Mouse (Mus musculus): ENCODE results near the gene Kcnj4.
"Not testable (repeated sequence)": the region's sequence is repeated elsewhere in the genome, so short reads cannot be mapped to it uniquely, and the experiment has no call there.

Kcnj4 gene

DNA sequence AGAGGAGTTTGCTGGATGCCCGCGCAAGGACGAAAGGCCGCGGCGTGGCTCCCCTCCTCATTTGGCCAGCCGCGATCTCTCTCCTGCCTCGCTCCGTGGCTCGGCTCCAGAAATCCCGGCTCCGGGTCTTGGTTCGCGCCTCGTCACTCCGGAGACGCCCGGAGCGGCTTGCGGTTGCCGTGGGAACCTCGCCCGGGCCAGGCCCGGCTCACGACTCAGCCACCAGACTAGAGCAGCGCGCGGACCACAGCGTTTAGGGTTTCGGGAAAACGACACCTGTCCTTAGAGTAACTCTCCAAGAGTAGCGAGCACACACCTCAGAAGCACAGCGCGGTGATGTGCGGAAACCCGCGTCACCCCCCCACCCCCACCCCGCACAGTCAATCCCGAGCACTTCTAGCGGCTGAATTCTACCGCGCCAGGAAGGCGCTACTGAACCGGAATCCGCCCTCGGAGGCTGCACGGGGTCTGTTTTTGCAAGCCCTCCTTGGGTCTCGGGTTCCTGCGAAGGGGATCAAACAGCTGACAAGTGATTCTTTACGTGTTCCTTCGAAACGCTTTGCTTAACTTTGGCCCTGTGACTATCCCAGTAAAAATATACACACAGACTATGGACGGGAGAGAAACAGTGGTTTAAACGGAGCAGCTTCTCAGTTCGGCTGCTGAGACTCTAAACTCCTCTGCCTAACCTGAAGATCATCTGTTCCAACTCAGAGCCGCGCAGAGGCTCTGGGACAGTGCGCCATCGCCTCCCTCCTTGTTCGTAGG, 6.7 kb upstream of the Kcnj4 start:
- peak; percentile 92 for DNase-seq

DNA sequence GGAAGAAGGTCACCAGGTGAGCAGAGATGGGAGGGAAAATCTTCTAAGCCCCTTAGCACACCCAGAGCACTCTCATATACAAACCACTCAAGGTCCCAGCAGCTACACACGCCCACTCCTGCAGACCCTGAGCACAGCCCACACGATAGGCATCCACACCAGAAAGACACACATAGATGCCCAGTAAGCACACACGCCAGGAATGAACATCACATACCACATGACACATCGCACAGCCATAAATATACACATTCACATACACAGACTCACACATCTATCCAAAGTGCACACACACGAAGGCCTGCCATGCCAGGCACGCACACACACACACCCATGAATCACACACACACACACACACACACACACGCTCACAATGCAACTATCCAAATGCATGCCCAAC, 5.4 kb upstream of the Kcnj4 start:
- DNase-seq: no peak

DNA sequence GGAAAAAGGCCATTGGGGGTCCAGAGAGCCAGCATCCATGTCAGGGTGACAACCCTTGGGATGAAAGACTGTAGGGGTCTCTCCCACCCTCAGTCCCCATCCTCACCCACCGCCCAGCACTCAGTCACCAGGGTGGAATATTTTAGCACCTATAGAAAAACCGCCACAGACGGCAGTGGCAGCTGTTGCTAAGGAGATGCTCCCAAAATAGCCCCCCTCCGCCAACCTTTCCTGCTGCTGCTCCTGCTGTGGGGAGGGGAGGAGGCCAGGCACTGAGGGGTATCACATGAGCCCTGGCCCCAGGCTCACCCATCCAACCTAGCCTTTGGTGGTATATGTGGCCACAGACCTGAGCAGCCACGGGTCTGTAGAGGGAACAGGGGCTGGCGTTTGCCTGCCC, 5.0 kb upstream of the Kcnj4 start:
- no peak for DNase-seq

DNA sequence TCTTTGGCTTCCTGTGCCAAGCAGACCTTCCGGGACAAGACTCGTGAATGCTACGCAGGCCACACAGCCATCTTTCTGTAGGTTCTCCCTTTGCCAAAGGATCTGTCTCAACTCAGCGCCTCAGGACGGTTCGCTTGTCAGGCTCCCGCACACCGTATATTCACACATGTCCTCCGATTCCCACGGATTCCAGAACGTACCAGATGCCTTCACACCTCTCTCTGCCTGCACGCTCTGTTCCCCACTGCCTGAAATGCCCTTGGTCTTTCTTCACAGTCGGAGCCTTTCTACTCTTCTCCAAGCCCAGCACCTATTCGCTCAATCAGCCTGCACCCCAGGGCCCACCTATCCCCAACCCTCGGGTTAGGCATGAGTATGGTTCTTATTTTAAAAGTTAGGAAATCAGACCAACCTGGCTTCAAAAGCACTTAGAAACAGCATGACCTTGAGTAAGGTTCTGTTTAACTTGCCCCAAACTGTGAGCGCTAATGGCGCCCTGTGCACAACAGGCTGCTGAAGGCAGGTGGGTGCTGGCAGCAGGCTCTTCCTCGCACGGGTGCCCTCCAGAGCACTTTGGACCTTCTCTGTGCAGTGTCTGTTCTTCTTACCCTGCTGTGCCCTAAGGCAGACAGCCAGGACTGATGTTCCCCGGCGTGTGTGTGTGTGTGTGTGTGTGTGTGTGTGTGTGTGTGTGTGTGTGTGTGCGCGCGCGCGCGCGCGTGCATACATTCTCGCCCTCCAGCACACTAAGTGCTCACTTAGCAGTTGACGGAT, 2.2 kb upstream of the Kcnj4 start:
- DNase-seq: no peak

DNA sequence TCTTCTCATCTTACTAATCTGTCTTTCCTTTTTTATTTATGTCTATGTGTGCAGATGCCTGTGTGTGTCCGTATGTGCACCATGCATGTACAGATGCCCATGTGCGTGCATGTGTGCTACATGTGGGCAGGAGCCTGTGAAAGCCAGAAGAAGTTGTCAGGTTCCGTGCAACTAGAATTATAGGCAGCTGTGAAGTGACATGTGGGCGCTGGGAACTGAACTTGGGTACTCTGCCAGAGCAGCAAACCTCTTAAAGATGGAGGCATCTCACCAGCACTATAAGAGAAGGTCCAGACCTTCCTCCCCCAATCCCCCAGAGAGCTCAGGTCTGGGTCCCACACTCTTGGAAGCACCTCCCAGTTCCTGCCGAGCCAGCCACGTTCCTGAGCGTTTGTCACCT, 1.4 kb upstream of the Kcnj4 start:
- DNase-seq: no peak

DNA sequence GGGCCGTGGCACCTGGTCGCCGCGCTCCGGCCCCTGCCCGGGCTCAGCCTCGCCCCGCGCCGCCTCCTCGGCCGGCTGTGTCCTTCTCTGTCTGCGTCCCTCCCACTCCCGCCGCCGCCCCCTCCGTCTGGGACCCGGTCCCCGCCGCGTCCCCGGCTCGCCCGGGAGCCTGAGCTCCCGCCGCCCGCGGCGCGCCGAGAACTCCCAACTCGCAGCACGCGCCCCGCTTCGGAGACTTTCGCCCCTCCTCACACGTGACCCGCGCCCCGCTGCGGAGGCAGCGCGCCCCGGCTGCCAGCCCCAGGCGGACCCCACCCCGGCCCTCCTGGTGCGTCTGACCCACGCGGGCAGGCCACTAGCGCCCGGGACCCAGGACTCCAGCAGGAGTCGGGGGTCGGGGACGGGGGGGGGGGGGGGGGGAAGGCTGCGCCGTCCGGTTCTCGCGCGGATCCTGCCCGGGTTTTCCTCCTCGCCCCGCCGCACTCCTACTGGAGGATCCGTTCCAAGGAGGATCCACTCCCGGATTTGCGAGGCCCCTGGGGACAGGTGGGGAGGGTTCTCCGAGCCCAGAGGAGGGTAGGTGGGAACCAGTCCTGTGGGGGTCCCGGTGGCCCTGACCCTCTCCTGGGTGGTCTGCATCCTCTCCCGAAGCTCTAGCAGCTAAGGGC, 709 bp upstream of the Kcnj4 start:
- peak; percentile 86 for DNase-seq

DNA sequence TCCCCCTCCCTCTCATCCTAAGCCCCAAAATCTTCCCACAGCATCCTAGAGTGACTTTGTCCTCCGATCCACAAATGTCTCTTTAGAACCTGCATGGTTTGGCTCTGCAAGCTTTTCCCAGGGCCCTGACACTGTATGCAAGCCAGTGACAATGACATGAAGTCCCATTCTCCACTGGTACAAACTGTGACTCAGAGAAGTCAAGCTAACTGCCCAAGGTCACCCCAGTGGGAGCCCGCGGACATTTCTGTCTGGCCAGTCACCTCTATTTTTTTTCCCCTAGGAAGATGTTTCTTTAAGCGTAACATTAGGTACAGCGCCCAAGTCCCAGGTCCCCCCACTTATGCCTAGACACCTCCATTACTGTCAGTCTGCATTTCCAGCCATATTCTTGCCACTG, 1.6 kb downstream of the Kcnj4 start:
- no peak for DNase-seq

DNA sequence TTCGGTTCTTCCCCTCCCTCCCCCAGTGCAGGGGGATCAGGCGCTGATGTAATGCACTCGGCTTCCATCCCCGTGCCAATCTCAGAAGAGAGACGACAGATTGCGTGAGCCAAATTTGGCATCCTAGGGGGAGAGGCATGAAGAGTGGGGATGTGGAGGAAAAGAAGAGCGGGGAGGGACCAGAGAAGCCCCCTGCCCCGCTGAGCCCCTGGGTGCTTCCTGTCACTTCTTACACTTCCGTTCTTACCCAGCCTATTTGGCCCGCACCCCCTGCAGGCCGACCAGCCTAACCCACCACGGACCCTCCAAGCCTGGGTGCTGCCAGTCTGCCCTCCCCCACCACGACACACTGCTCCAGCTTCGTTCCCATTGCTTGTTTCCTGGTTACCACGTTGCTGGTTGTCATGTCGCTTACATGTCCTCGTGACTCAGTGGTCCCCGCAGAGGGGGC, 2.1 kb downstream of the Kcnj4 start:
- DNase-seq: no peak

DNA sequence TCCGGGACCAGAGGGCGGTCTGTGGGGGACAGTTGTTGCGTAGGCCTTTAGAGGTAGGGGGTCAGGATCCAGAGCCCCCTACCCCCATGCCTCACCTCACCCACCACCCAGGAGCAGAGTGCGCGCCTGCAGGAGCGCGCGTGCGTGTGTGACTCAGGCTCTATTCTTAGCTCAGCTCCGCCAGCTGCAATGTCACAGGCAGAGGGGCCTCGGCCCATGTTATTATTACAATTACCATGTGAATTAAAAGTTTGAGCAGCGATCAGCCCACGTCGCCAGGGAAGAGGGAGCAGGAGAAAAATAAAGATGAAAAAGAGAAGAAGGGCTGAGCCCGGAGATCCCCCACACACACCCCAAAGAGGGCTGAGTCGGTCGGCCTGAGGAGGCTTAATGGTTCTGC, 4.9 kb downstream of the Kcnj4 start:
- no peak for DNase-seq

DNA sequence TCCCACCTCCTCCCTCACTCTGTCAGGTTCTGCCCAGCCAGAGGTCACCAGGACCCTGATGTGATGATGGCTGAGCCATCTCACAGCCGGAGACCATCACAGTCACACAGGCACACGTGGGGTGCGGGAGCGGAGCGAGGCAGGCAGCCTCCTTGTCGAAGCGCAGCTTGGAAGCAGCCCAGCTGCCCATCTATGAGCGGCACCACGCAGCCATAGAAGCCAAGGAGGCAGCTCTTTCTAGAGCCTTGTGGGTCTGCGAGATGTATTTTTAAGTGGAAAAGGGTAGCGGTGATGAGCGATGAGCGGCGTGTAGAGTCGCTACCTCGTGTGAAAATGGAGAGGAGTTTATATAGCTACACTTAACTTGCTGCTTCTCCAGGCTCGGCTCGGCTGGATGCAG, 11.5 kb downstream of the Kcnj4 start:
- no peak for DNase-seq

DNA sequence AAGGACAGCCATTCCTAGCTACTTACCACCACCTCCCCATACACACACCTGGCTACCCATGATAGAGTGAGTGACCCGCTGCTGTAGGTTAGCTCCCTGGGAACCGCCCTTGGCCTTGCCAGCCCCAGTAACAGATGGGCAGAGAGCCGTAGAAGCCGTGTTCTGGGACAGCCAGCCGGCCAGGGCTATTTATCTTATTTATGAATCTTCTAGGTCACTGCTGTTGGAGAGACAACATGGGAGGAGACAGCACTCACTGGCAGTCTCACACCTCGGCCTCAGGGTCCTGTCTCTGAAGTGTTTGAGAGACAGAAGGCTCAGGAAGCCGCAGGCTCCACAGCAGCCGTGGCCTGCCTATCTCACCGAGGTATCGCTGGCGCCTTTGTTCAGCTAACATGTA, 15.6 kb downstream of the Kcnj4 start:
- DNase-seq: peak; percentile 59

DNA sequence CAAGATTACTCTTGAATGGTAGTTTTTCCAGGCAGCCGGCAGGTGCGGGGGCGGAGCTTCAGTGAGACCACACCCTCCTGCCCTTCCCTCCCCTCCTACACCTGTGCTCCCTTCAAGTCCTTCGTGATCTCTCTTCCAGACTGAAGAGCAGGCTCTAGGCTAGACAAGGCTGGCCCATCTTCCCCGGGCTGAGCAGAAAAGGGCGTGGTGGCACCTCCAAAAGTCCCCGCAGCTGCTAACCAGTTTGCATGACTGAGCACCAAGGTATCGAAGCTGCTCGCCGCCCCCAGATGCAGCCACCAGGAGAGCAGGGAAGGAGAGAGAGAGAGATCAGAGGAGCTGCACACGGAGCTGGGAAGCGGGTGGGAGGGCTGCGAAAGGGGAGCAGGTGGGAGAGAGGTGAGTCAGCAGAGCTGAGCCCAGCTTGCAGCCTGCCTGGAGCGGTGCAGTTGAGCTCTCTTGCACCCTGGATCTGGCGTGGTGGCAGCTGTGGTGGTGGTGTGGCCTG, 23.8 kb downstream of the Kcnj4 start:
- peak; percentile 27 for DNase-seq

DNA sequence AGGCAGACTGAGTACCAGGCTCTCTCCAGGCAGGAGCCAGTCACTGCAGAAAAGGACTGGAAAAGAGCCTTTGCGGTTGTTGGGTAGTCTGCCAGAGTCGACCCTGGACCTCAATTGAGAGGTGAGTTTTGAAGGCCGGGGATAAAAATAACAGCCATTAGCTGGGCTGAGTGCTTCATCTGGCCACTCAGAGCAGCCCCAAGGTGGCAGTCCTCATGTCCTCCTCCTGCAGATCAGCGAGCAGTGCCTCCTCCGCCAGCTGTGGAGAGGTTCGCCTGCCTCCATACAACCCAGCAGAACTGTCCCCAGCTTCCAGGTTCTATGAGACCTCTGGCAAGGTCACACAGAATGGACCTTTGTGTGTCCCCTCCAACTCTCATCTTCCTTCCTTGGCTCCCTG, 27.8 kb downstream of the Kcnj4 start:
- DNase-seq: peak; percentile 42

DNA sequence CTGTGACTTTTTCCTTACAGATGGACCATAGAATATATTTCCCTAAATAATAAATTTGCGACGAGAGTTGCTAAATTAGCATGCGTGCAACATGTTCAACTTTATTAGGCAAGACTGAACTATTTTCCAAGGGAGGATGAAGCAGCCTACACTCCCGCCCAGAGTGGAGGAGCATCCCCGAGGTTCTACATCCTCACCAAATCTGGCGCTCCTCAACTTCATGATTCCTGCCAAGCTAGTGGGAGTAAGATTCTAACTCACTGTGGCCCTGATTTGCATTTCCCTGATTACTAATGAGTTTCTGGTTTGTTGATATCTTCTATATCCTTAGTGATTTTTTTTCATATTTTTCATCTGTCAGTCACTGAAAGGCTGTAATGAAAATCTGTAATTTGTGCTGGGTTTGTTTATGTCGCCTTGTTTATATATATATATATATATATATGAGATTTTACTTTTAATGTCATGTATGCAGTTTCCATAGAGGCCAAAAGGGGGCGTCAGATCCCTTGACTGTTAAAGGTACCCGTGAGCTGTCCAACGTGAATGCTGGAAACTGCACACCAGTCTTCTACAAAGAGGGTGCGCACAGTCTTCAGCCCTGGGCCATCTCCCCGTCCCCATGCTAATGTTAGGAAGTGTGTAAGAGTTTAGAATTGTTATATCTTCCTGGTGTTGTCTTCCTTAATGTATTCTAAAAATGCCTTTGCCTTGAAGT, 31.2 kb downstream of the Kcnj4 start:
- no peak for DNase-seq

DNA sequence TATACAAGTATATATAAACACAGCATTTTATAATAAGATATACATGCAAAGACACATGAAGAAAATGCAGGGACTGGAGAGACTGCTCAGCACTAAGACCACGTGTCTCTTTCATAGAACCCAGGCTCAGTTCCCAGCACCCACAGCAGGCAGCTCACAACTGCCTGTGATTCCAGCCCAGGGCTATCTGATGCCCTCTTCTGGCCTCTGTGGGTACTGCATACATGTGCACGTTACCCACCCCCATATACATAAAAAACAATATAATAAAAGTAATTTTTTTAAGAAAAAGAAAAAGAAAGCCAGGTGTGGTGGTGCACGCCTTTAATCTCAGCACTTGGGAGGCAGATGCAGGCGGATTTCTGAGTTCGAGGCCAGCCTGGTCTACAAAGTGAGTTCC, 32.0 kb downstream of the Kcnj4 start:
- DNase-seq: no peak

DNA sequence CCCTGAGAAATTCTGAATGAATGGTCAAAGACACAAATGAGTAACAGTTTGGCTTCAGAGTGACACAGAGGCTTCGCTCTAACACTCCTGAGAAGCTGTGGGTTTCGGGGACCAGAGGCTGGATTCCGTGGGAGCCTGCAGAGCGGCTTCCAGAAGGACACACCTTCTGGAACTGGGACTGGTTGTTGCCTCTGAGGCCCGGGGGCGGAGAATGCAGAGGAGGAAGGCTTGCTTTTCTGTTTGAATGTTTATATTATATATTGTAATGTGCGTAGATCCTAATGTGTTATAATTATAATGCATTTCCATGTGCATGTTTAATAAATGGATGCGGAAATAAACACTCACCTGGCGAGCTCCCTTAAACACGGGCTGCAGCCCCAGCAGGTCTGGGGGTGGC, 33.9 kb downstream of the Kcnj4 start:
- DNase-seq: no peak

DNA sequence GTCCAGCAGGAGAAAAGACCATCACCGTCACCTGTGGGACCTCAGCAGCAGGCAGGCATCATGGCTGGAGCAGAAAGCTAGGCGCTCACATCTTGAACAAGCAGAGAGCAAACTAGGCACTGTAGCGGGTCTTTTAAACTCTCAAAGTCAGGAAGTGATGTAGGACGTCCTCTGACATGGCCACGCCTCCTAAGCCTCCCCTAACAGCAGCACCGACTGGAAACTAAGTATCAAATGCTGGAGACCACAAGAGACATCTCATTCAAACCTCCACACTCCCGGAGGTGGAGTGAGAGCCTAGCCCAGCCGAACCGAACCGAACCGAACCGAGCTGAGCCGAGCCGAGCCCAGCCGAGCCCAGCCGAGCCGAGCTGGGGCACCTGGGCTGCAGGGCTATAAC, 34.5 kb downstream of the Kcnj4 start:
- DNase-seq: no peak

DNA sequence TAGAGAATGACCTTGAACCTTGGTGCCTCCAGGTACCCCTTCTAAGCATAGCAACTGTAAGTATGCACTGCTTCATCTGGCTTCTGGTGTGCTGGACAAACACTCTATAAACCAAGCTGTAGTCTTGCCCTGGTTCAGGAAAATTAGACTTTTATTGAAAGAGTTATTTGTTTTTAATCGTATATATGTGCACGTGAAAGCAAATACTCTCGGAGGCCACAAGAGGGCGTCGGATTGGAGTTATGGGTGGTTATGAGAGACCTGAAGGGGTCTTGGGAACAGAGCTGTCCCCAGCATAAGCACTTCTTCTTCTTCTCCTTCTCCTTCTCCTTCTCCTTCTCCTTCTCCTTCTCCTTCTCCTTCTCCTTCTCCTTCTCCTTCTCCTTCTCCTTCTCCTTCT, 35.5 kb downstream of the Kcnj4 start:
- no peak for DNase-seq

DNA sequence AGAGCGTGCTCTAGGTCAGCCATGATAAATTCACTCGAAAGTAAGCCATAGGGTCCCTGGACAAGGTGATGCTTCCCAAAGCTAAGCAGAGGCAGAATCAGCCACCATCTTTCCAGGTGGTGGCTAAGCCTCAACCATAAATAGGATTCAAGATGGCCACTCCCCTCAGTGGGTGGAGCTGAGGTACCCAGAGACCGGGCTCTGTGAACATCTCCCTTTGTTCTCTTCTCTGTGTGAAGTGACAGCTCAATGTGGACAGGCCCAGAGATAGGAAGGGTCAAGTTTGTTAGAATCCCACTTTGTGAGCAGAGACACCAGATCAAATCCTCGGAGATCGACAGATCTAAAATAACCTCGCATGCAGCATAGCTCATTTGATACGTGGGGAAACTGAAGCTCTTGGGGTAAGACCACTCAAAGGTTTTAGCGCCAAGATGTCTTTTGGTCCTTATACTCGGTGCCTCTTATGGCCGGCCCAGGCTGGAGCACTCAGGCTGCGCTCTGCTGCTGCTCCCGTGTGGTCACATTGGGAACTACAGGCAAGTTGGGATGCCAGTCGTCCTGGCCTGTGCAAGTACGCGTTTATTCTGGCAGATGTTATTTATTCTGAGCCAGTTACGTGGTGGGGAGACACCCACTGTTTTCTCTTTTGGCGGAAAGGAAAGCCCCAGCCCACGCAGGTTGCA, 38.3 kb downstream of the Kcnj4 start:
- peak; percentile 86 for DNase-seq

DNA sequence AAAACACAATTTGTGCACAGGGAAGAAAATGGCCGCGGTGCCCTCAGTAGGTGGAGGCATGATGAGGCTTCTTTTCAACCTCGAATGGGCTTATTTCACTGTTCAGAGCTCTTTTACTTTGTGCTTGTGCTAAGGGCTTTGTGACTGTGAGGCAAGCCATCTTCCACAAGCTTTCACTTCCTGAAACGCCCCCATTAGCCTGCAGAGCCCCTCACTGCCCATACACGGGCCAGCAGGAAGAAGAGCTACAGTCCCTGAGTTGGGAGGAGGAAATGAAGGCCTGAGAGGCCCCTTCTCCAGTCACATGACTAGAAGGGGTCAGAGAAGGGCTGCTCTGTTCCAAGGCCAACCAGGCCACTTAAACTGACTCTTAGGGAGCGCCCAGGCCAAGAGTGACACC, 48.5 kb downstream of the Kcnj4 start:
- DNase-seq: no peak

DNA sequence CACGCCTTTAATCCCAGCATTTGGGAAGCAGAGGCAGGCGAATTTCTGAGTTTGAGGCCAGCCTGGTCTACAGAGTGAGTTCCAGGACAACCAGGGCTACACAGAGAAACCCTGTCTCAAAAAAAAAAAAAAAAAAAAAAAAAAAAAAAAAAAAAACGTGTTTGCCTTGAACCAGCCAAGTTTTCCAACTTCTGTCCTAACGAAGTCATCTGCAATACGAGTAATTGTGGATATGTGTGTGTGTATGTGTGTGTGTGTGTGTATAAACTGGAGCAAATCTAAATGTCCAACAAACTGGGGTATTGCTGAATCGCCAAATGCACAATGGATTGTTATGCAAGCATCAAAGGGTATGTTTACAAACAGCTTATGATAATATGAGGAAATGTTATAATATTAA, 48.9 kb downstream of the Kcnj4 start:
- not testable (repeated sequence) for DNase-seq

DNA sequence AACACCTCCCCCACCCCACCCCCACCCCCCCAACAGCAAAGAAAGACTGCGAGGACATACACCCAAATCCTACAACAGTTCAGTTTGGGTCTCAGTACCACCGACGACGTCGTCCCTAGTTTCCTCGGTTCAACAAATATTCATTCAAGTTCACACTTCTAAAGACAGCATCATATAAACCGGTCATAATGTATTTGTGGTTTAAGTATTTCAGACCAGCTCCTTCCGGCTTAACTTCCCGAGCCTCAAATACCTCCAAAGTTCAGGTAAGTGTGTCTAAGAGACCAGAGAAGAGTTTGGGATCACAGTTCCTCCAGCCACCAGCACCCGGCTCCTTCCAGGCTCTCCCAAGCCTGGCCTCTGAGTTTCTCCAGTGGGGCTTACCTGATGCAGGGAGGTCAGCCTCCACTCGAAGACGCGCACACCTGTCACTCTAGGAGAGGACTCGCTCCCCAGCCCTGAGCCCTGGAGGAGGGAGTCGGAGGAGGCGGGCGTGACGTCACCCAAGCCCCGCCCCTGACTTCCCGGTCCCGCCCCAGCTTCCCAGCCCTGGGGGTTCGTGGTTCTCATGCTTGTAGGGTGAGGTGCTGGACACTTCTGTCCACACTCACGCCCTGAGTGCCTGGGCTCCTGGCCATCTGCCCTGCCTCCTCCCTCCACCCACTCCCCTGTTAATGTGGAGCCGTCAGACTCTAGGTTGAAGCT, 49.8 kb downstream of the Kcnj4 start, which contains the start of gene Csnk1e:
TSS of gene Csnk1e (minus strand) at position 461 of the 705 bp plus-strand sequence.
- DNase-seq: peak; percentile 78
